Mouse (Mus musculus) liver, adult 2 months (tissue): Measurements from ENCODE around the gene Ofd1. TPM values are rescaled to one million over a fixed set of nuclear protein-coding genes. Genes with fewer than 3 reads are reported as not detected.
A peak's percentile ranks its signal among the peaks of the same experiment; 100 is the strongest.

ENCODE experiments used
- DNase-seq: peaks from one replicate; pipeline ENCODE4 v3.0.0-alpha.2; 2011; ENCODE audit warnings: low read depth, low spot score; ENCODE audit errors: extremely low read depth
- H3K27ac ChIP-seq: fragments of 200-500 bp; replicated peaks from 2 replicates; pipeline ENCODE4 v1.5.1; 2012; ENCODE audit warnings: low read depth, mild to moderate bottlenecking, control low read depth, inconsistent platforms, low read length; ENCODE audit not compliant: insufficient read depth
- H3K27me3 ChIP-seq: fragments of 200-500 bp; 2 replicates; pipeline ENCODE4 v1.6.1; 2012; ENCODE audit warnings: mild to moderate bottlenecking, moderate library complexity, low read length, inconsistent platforms; ENCODE audit not compliant: control insufficient read depth, insufficient read depth
- H3K36me3 ChIP-seq: fragments of 200-500 bp; 2 replicates; pipeline ENCODE4 v1.6.1; 2012; ENCODE audit warnings: low read length, inconsistent platforms; ENCODE audit not compliant: control insufficient read depth, insufficient read depth
- H3K4me1 ChIP-seq: fragments of 200-500 bp; 2 replicates; pipeline ENCODE4 v1.6.1; 2011; ENCODE audit warnings: low read length; ENCODE audit not compliant: control insufficient read depth, insufficient read depth
- H3K4me3 ChIP-seq: fragments of 200-500 bp; 2 replicates; pipeline ENCODE4 v1.5.1; 2011; ENCODE audit warnings: low read depth, mild to moderate bottlenecking, control low read depth, low read length, moderate library complexity; ENCODE audit not compliant: insufficient read depth
- H3K79me2 ChIP-seq: fragments of 200-500 bp; 2 replicates; pipeline ENCODE4 v1.6.1; 2012; ENCODE audit warnings: inconsistent platforms, mild to moderate bottlenecking, low read length, moderate library complexity; ENCODE audit not compliant: control insufficient read depth, insufficient read depth
- H3K9ac ChIP-seq: fragments of 200-500 bp; 2 replicates; pipeline ENCODE4 v1.6.1; 2012; ENCODE audit warnings: low read depth, mild to moderate bottlenecking, control low read depth, inconsistent platforms, low read length
- CTCF ChIP-seq: fragments of 200-500 bp; IDR thresholded peaks from 2 replicates; pipeline ENCODE4 v1.5.1; 2011; ENCODE audit warnings: low read depth, low read length, control low read depth
- POLR2A ChIP-seq: fragments of 200-500 bp; IDR thresholded peaks from 2 replicates; pipeline ENCODE4 v1.6.1; 2011; ENCODE audit warnings: low read length, control low read depth; ENCODE audit not compliant: insufficient read depth; ENCODE audit errors: extremely low read depth
- WGBS: fragments of 180-500 bp; shearing (Covaris S2); methylation state at CpG from one replicate; pipeline ENCODE4 v1.1.7; 2018; 5-methylcytosine and 5-hydroxymethylcytosine counted together
- polyA plus RNA-seq: library from polyadenylated mRNA; depleted of rRNA; stranded (reverse); fragments of >200 nt; gene quantifications from 2 replicates; pipeline ENCODE4 v1.2.3, GENCODE M21; 2012; rRNA removed
- total RNA-seq: library from RNA; depleted of rRNA; stranded (reverse); fragments of >200 nt; gene quantifications from 2 replicates; pipeline ENCODE4 v1.2.3, GENCODE M21; 2014; rRNA removed

Gene Ofd1
- total RNA-seq (1.8 and 2.2 TPM in 2 replicates), polyA plus RNA-seq (0.31 and 0.44 TPM in 2 replicates)

- H3K27me3 ChIP-seq: no peaks in the 10 kb centered on the region
- H3K79me2 ChIP-seq: peaks cover 2% of the 10 kb centered on the region; the same call in 1 of the 2 replicates
- under 1% methylated on average over 41 of the region's 44 CpGs for WGBS
- peak within 1 kb of the TSS; percentile 100 for H3K4me3 ChIP-seq
- peak; percentile 72 for DNase-seq
- H3K36me3 ChIP-seq: no peaks in the 10 kb centered on the region
- H3K4me1 ChIP-seq: no peaks in the 10 kb centered on the region
- peak within 1 kb of the TSS; percentile 69 for H3K27ac ChIP-seq
- peak within 1 kb of the TSS; percentile 98 for H3K9ac ChIP-seq
- no peak for TF ChIP-seq CTCF
- TF ChIP-seq POLR2A: peak; percentile 66; the same call in 1 of the 2 replicates
Measured at GRCm38 (mm10) chrX:166440616-166441063, at the start of gene Ofd1. TSS of gene Ofd1 (minus strand) at chrX:166440704.

DNA sequence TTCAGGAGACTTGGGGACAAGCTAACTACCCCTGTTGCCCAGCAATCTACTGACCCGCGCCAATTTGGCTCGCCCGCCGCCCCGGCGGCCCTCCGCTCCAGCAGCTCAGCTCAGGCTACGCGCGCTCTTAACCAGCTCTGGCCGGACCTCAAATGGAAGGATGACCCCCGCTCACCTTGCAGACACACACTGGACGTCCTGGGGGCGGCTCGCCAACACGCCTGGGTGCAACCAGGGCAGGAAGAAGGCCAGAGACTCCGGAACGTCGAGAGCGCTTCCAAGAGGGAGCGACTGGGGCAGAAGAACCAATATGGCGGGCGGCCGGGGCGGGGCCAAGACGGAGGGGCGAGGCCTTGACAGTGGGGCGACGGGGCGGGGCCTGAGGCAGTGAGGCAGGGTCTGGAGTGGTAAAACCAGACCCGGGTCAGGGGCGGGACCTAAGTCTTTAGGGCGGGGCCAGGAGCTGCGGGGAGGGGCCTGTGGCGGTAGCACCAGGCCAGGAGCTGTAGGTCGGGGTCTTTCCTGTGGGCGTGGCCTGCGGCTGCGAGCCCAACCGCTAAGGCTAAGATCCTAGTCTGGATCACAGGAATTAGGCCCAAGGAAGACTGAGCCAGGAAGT, 39.0 kb upstream of the Ofd1 start, which contains the start of gene Rab9:
Gene Rab9 (minus strand): TSS at position 503 of the 619 bp plus-strand sequence.
- under 1% methylated on average over 40 of the region's 41 CpGs for WGBS
- TF ChIP-seq CTCF: no peak
- peak; percentile 60; the same call in 1 of the 2 replicates for TF ChIP-seq POLR2A
- peaks cover 14% of the 10 kb centered on the region; the same call in 1 of the 2 replicates for H3K79me2 ChIP-seq
- H3K9ac ChIP-seq: peak within 1 kb of the TSS; percentile 89
- H3K4me1 ChIP-seq: peaks cover 17% of the 10 kb centered on the region
- H3K27ac ChIP-seq: peak within 1 kb of the TSS; percentile 94
- H3K4me3 ChIP-seq: peak within 1 kb of the TSS; percentile 96
- H3K36me3 ChIP-seq: peaks cover 14% of the 10 kb centered on the region; the same call in 1 of the 2 replicates
- peak; percentile 72 for DNase-seq
- no peaks in the 10 kb centered on the region for H3K27me3 ChIP-seq

DNA sequence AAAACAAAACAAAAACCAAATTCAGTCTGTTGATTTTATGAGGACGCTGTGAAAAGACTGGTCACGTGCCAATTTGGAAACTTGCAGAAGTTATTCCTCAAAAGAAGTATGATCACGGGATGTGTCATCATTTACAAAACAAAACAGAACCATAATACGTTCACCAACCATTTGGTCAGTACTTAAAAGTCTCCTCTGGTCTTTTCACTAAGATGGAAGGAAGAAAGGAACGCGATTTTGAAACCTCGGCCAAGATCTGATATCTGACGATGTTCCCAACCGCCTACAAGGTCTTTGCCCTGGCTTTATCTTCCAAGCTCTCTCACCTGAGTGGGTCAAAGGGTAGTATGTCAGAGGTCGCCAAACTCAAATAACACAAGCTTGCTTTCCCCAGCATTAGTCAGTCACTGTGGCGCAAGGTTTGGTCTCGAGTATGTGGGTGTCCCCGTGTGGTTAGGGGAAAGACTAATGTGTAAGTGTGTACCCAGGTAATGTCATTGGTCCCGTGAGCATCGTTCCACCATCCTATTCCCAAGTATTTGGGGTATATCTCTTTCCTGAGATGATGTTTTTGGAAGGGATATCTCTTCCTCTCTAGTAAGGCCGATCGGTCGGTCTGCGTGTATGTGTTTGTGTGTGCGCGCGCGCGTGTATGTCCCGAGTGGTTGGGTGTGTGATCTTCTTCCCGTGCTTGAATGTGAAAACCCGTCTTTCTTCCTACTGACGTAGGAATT, 38.3 kb upstream of the Ofd1 start:
- under 1% methylated on average over 28 of the region's 28 CpGs for WGBS
- H3K27me3 ChIP-seq: no peaks in the 10 kb centered on the region
- H3K4me3 ChIP-seq: peak overlapping the region; percentile 96
- peak; percentile 96 for DNase-seq
- H3K4me1 ChIP-seq: peaks cover 21% of the 10 kb centered on the region
- peaks cover 17% of the 10 kb centered on the region; the same call in 1 of the 2 replicates for H3K79me2 ChIP-seq
- no peak for TF ChIP-seq POLR2A
- TF ChIP-seq CTCF: no peak
- H3K36me3 ChIP-seq: peaks cover 14% of the 10 kb centered on the region; the same call in 1 of the 2 replicates
- H3K27ac ChIP-seq: peak overlapping the region; percentile 94
- peak overlapping the region; percentile 89 for H3K9ac ChIP-seq

GRCm38 (mm10) chrX:166477393-166477792, 36.9 kb upstream of the Ofd1 start:
- WGBS: 10% methylated on average over 6 of the region's 6 CpGs
- peaks cover 22% of the 10 kb centered on the region for H3K4me1 ChIP-seq
- no peak for TF ChIP-seq CTCF
- no peak for TF ChIP-seq POLR2A
- no peaks in the 10 kb centered on the region for H3K27me3 ChIP-seq
- no peak overlapping the region for H3K9ac ChIP-seq
- peak; percentile 56 for DNase-seq
- peak overlapping the region; percentile 35; the same call in 1 of the 2 replicates for H3K4me3 ChIP-seq
- H3K27ac ChIP-seq: no peak overlapping the region; the same call in 1 of the 2 replicates
- peaks cover 14% of the 10 kb centered on the region; the same call in 1 of the 2 replicates for H3K36me3 ChIP-seq
- peaks cover 20% of the 10 kb centered on the region; the same call in 1 of the 2 replicates for H3K79me2 ChIP-seq

DNA sequence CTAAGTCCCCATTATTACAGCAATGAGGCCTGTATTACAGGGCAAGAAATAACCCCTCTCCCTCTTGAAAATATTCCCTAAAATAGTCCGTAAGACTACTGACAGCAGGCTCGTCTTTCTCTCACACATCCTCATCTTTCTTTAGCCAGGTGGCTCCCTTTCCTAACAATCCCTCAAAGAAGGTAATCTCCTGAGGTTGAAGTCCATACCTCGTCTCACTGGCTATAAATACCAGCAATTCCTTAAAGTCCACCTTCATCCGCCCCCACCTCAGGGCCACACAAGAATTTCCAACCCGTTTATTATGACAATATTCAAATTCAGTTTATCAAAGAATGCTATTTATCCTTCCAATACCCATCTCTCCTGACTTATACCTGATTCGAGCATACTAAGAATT, 32.1 kb upstream of the Ofd1 start:
- peaks cover 39% of the 10 kb centered on the region for H3K79me2 ChIP-seq
- WGBS: 77% methylated on average over 6 of the region's 6 CpGs
- DNase-seq: no peak
- H3K9ac ChIP-seq: no peak overlapping the region
- peaks cover 32% of the 10 kb centered on the region for H3K4me1 ChIP-seq
- no peaks in the 10 kb centered on the region for H3K27me3 ChIP-seq
- no peak for TF ChIP-seq CTCF
- no peak for TF ChIP-seq POLR2A
- H3K4me3 ChIP-seq: no peak overlapping the region
- H3K27ac ChIP-seq: no peak overlapping the region
- H3K36me3 ChIP-seq: peaks cover 14% of the 10 kb centered on the region
